Mouse (Mus musculus): ENCODE results near the gene Kcnn3. TPM values are rescaled to one million over a fixed set of nuclear protein-coding genes. Genes with fewer than 3 reads are reported as not detected.
A peak's percentile ranks its signal among the peaks of the same experiment; 100 is the strongest.

The Kcnn3 gene
- polyA plus RNA-seq, 1 experiment from 2014 or later: 8.5 TPM

- H3K9me3 ChIP-seq: no peaks in the 10 kb centered on the region
- no peak overlapping the region for H3K4me2 ChIP-seq
- no peak overlapping the region for H3K4me3 ChIP-seq
- H3K4me1 ChIP-seq: peaks cover 5% of the 10 kb centered on the region; the same call in 1 of the 2 replicates
- no peak overlapping the region for H3K27ac ChIP-seq
- no peaks in the 10 kb centered on the region for H3K27me3 ChIP-seq (replicated peaks)
- H3K36me3 ChIP-seq (replicated peaks): no peaks in the 10 kb centered on the region
- no peak for ATAC-seq (replicated peaks)
- 84% methylated on average over 2 of the region's 2 CpGs for WGBS
- no peak overlapping the region for H3K9ac ChIP-seq
Measured at GRCm38 (mm10) chr3:89551880-89552279, 31.9 kb downstream of the Kcnn3 start.

- ATAC-seq (replicated peaks): no peak
- Histone ChIP-seq H3K4me1 (peaks cover 1% of the 10 kb centered on the region; the same call in 1 of the 2 replicates), H3K9me3 (no peaks in the 10 kb centered on the region), H3K4me3 (no peak overlapping the region), H3K4me2 (no peak overlapping the region), H3K27ac (no peak overlapping the region), H3K9ac (no peak overlapping the region), H3K36me3 (replicated peaks) (no peaks in the 10 kb centered on the region), H3K27me3 (replicated peaks) (no peaks in the 10 kb centered on the region)
- 94% methylated on average over 8 of the region's 8 CpGs for WGBS
Measured at GRCm38 (mm10) chr3:89553432-89553831, 33.5 kb downstream of the Kcnn3 start.

GRCm38 (mm10) chr3:89553946-89554345 lies 34.0 kb downstream of the Kcnn3 start:
- Histone ChIP-seq H3K9me3 (no peaks in the 10 kb centered on the region), H3K4me1 (peaks cover 7% of the 10 kb centered on the region), H3K4me2 (no peak overlapping the region), H3K4me3 (no peak overlapping the region), H3K36me3 (replicated peaks) (no peaks in the 10 kb centered on the region), H3K27me3 (replicated peaks) (no peaks in the 10 kb centered on the region), H3K27ac (no peak overlapping the region), H3K9ac (no peak overlapping the region)
- no peak for ATAC-seq (replicated peaks)
- WGBS: 81% methylated on average over 4 of the region's 4 CpGs

- Histone ChIP-seq H3K9ac (no peak overlapping the region), H3K36me3 (replicated peaks) (no peaks in the 10 kb centered on the region), H3K4me1 (peaks cover 13% of the 10 kb centered on the region), H3K4me2 (no peak overlapping the region), H3K27ac (no peak overlapping the region), H3K27me3 (replicated peaks) (no peaks in the 10 kb centered on the region), H3K9me3 (no peaks in the 10 kb centered on the region), H3K4me3 (no peak overlapping the region)
- ATAC-seq (replicated peaks): no peak
- 92% methylated on average over 2 of the region's 2 CpGs for WGBS
Measured at GRCm38 (mm10) chr3:89554587-89554986, 34.6 kb downstream of the Kcnn3 start.

- H3K4me3 ChIP-seq: no peak overlapping the region
- H3K27me3 ChIP-seq (replicated peaks): no peaks in the 10 kb centered on the region
- H3K4me2 ChIP-seq: no peak overlapping the region
- peaks cover 15% of the 10 kb centered on the region for H3K4me1 ChIP-seq
- 84% methylated on average over 5 of the region's 5 CpGs for WGBS
- H3K27ac ChIP-seq: no peak overlapping the region
- ATAC-seq (replicated peaks): no peak
- H3K9me3 ChIP-seq: no peaks in the 10 kb centered on the region
- H3K36me3 ChIP-seq (replicated peaks): no peaks in the 10 kb centered on the region
- no peak overlapping the region for H3K9ac ChIP-seq
Measured at GRCm38 (mm10) chr3:89557811-89558210, 37.8 kb downstream of the Kcnn3 start.

GRCm38 (mm10) chr3:89558972-89559910 lies 39.3 kb downstream of the Kcnn3 start:
- Histone ChIP-seq H3K4me3 (no peak overlapping the region), H3K4me1 (peaks cover 15% of the 10 kb centered on the region), H3K27ac (peak overlapping the region; percentile 64), H3K9me3 (no peaks in the 10 kb centered on the region), H3K4me2 (no peak overlapping the region), H3K36me3 (replicated peaks) (no peaks in the 10 kb centered on the region), H3K27me3 (replicated peaks) (no peaks in the 10 kb centered on the region), H3K9ac (no peak overlapping the region)
- peak; percentile 81 for ATAC-seq (replicated peaks)
- WGBS: 50% methylated on average over 15 of the region's 15 CpGs

GRCm38 (mm10) chr3:89561386-89561785 lies 41.4 kb downstream of the Kcnn3 start:
- no peak for ATAC-seq (replicated peaks)
- no peaks in the 10 kb centered on the region for H3K9me3 ChIP-seq
- no peaks in the 10 kb centered on the region for H3K36me3 ChIP-seq (replicated peaks)
- no peak overlapping the region for H3K4me3 ChIP-seq
- no peaks in the 10 kb centered on the region for H3K27me3 ChIP-seq (replicated peaks)
- no peak overlapping the region for H3K9ac ChIP-seq
- peaks cover 15% of the 10 kb centered on the region for H3K4me1 ChIP-seq
- H3K27ac ChIP-seq: no peak overlapping the region
- H3K4me2 ChIP-seq: no peak overlapping the region
- WGBS: 90% methylated on average over 6 of the region's 6 CpGs

- 81% methylated on average over 5 of the region's 5 CpGs for WGBS
- no peak overlapping the region for H3K27ac ChIP-seq
- no peaks in the 10 kb centered on the region for H3K36me3 ChIP-seq (replicated peaks)
- H3K4me3 ChIP-seq: no peak overlapping the region
- no peaks in the 10 kb centered on the region for H3K27me3 ChIP-seq (replicated peaks)
- no peak overlapping the region for H3K4me2 ChIP-seq
- H3K9ac ChIP-seq: no peak overlapping the region
- no peak for ATAC-seq (replicated peaks)
- no peaks in the 10 kb centered on the region for H3K9me3 ChIP-seq
- peaks cover 9% of the 10 kb centered on the region; the same call in 1 of the 2 replicates for H3K4me1 ChIP-seq
Measured at GRCm38 (mm10) chr3:89565371-89565770, 45.4 kb downstream of the Kcnn3 start.

GRCm38 (mm10) chr3:89569058-89569457 lies 49.1 kb downstream of the Kcnn3 start:
- H3K27ac ChIP-seq: no peak overlapping the region
- H3K36me3 ChIP-seq (replicated peaks): no peaks in the 10 kb centered on the region
- no peaks in the 10 kb centered on the region for H3K9me3 ChIP-seq
- peaks cover 9% of the 10 kb centered on the region; the same call in 1 of the 2 replicates for H3K4me1 ChIP-seq
- H3K9ac ChIP-seq: no peak overlapping the region
- no peak for ATAC-seq (replicated peaks)
- no peaks in the 10 kb centered on the region for H3K27me3 ChIP-seq (replicated peaks)
- H3K4me3 ChIP-seq: no peak overlapping the region
- 90% methylated on average over 1 of the region's 1 CpGs for WGBS
- H3K4me2 ChIP-seq: no peak overlapping the region

- H3K36me3 ChIP-seq (replicated peaks): no peaks in the 10 kb centered on the region
- H3K4me3 ChIP-seq: no peak overlapping the region
- peaks cover 9% of the 10 kb centered on the region; the same call in 1 of the 2 replicates for H3K4me1 ChIP-seq
- H3K9ac ChIP-seq: no peak overlapping the region
- H3K27ac ChIP-seq: no peak overlapping the region
- 0 out of 2 replicates have a peak, but pooled peaks have one; percentile 31 for ATAC-seq (replicated peaks)
- no peak overlapping the region for H3K4me2 ChIP-seq
- H3K27me3 ChIP-seq (replicated peaks): no peaks in the 10 kb centered on the region
- 49% methylated on average over 7 of the region's 7 CpGs for WGBS
- H3K9me3 ChIP-seq: no peaks in the 10 kb centered on the region
Measured at GRCm38 (mm10) chr3:89569707-89570324, 49.9 kb downstream of the Kcnn3 start.

- no peaks in the 10 kb centered on the region for H3K9me3 ChIP-seq
- H3K4me2 ChIP-seq: no peak overlapping the region
- WGBS: 73% methylated on average over 3 of the region's 3 CpGs
- no peak overlapping the region for H3K4me3 ChIP-seq
- peaks cover 9% of the 10 kb centered on the region; the same call in 1 of the 2 replicates for H3K4me1 ChIP-seq
- no peak overlapping the region for H3K27ac ChIP-seq
- no peaks in the 10 kb centered on the region for H3K27me3 ChIP-seq (replicated peaks)
- ATAC-seq (replicated peaks): no peak
- H3K9ac ChIP-seq: no peak overlapping the region
- H3K36me3 ChIP-seq (replicated peaks): no peaks in the 10 kb centered on the region
Measured at GRCm38 (mm10) chr3:89570362-89570761, 50.4 kb downstream of the Kcnn3 start.

GRCm38 (mm10) chr3:89574260-89574659 lies 54.3 kb downstream of the Kcnn3 start:
- Histone ChIP-seq H3K4me1 (peaks cover 12% of the 10 kb centered on the region; the same call in 1 of the 2 replicates), H3K27me3 (replicated peaks) (no peaks in the 10 kb centered on the region), H3K9me3 (no peaks in the 10 kb centered on the region), H3K4me3 (no peak overlapping the region), H3K9ac (no peak overlapping the region), H3K4me2 (no peak overlapping the region), H3K36me3 (replicated peaks) (no peaks in the 10 kb centered on the region), H3K27ac (no peak overlapping the region)
- 68% methylated on average over 2 of the region's 2 CpGs for WGBS
- ATAC-seq (replicated peaks): 0 out of 2 replicates have a peak, but pooled peaks have one; percentile 37

All from midbrain, embryonic 15.5 days (tissue).